Mouse (Mus musculus): ENCODE measurements around the gene Endog.
"Not testable (repeated sequence)": the region's sequence is repeated elsewhere in the genome, so short reads cannot be mapped to it uniquely, and the experiment has no call there.

Endog gene

DNA sequence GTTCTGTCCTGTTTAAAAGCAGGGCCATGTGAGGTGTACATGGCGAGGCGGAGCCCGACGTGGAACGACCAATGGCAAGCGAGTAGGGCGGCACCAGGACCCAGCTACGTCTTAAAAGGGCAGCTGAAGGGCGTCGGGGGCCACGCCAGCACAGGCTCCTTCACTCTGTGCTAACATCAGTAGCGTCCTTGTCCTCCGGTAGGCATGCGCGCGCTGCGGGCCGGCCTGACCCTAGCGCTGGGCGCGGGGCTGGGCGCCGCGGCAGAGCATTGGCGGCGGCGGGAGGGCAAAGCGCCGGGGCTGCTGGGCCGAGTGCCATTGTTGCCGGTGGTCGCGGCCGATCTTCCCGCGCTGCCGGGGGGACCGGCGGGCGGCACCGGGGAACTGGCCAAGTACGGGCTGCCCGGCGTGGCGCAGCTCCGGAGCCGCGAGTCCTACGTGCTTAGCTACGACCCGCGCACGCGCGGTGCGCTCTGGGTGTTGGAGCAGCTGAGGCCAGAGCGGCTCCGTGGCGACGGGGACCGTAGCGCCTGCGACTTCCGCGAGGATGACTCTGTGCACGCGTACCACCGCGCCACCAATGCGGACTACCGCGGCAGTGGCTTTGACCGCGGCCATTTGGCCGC lies at the start of gene Endog:
TSS of gene Endog (plus strand) at position 123 of the 626 bp plus-strand sequence.
- DNase-seq = peak; percentile 92

DNA sequence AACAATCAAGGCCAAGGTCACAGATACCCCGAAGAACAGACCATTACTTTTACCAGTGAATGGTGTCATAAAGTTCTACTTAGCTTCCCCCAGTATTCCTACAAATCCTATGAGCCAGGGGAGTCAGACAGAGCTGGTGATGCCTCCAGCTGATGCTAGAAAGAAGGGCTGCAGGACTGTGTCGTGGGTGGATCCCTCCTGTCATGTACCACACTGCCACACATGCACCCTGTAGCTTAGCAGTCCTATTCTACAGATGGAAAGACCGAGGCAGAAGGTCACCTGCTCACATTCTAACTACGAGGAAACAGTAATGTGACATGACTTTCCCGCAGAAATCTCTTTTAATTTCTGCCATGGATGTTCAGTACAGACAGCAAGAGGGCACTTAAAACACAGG lies 48.5 kb upstream of the Endog start:
- no peak for DNase-seq

DNA sequence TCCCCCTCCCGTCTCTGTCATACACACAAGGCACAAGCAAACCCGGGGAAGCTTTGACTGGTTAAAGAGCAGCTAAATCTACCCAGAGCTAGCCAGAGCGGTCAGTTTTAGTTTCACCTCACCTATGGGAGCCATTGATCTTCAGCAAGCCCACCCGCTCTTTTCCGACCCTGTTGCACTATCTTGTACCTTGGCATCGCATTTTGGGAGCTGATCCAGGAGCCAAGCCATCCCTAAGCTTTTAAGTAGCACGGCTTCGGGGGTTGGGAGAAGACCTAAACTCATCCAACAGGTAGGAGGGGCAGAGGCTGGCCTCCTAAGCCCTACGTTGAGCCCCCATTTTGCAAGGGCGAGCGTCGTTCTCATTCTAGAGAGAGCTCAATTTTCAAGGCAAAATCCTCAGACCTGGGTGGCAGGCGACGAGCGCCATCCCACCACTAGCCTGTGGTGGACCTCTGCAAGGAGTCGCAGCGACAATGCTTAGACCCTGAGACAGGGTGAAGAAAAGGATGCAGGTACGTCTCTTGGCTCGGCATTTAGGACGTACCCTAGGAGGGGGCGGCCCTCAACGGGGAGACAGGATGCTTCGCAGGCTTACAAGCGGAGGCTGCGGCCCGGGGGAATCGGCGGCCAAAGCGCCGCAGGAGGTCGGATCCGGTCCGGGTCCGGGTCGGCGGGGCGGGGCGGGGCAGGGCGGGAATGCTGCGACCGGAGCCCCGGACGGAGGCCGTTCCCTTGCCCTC lies 47.4 kb upstream of the Endog start:
- DNase-seq = no peak

DNA sequence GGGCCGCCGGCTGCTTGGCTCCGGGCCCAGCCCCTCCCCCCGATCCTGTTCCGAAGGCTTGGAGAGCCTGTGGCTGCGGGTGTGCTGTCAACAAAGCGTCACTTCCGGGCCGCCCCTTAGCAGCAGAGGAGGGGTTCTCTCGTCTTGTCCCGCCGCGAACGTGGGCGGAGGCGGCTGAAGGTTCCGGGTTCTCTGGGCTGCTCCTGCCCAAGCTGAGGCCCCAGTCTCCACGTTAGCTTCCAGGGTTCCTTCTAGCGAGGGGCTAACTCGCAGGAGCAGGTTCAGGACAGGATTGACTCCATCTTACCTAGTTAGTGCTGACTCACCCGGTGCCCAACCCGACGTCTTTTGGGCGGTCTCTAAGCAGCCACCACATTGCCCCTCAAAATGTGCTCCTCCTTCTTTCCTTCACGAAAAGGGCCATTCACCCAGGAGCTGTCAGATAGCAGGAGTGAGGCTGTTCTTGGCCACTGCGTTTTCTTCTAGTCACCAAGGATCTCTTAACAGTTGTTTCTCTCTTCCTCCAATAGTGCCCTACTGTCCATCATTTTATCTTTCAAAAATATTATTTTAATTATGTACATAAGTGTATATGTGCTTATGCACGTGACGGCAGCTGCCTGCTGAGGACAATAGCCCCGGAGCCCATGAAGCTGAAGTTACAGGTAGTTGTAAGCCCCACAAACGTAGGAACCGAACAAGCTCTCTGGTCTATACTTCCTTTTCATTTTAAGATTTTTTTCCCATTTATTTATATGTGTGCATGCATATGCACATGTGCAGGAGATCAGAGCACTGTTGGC lies 46.6 kb upstream of the Endog start, which contains the start of gene Zer1:
TSS of gene Zer1 (minus strand) at position 114 of the 803 bp plus-strand sequence.
- DNase-seq = peak; percentile 96

DNA sequence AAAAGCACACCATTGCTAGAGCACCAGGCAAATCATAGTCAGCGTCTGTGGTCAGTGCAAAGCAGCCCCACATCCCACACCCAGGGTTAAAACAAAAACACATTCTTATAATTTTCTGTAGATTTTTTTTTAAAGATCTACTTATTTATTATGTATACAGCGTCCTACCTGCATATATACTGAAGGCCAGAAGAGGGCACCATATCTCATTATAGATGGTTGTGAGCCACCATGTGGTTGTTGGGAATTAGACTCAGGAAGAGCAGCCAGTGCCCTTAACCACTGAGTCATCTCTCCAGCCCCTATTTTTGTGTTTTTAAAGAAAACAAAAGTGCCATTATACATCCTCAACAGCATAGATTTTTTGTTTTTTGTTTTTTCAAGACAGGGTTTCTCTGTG lies 42.5 kb upstream of the Endog start:
- no peak for DNase-seq

DNA sequence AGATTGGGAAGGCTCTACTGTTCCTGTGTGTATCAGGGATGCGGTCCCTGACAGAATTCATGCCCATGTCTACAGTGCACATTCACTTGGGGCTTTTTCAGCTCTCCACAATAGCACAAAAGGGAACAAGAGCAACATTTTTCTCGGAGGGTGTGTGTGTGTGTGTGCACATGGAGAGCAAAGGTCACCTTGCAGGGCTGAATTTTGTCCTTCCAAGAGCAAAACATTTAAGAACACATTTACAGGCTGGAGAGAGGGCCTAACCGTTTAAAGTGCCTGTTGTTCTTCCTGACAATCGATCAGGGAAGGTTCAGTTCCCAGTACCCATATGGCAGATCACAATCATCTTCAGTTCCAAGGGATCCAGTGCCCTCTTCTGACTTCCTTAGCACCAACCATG lies 41.1 kb upstream of the Endog start:
- DNase-seq = peak; percentile 58

DNA sequence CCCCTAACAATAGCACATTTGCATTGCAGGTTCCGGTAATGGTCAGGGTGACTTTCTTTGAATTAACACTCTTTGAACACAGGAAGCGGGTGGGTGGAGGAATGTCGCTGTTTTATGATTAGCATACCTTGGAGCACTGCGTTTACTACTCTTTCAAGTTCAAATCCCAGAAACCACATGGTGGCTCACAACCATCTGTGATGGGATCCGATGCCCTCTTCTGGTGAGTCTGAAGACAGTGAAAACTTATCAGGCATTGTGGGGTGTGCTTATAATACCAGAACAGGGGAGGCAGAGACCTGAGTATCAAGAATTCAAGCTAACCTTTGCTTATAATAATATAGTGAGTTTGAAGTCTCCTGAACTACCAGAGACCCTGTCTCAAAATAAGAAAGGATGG lies 40.1 kb upstream of the Endog start:
- not testable (repeated sequence) for DNase-seq

DNA sequence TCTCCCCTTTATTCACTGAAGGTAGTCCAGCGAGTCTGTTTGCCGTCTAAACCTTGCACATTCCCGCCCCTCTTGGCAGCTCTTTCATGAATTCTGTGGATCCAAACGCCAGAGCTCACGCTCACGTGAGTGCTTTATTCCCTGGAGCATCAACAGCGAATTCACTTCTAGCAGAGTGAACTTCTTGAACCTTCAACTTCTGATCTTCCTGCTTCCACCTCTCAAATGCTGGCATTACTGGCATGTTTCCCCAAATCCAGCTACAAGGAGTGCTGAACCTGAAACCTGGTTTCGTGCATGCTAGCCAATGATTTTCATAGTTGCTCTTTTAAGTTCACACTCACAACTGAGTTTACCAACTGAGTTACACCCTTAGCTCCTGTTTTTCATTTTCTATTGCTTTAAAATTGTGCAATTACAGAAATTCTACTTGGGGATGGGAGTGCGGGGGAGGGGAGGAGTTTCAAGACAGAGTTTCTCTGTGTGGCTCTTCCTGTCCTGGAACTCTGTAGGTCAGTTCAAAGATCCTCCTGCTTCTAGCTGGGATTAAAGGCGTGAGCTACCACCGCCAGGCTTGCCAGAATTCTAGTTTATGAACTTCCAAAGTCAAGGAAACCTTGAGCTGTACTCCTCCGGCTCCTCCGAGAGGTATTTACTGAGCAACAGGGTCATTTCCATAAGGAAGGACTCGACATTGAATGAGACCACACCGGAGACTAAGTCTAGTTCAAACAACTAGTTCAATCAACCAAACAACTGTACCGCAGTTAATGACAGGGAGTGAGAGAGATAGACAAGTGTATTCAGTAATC lies 38.3 kb upstream of the Endog start:
- DNase-seq = peak; percentile 89

DNA sequence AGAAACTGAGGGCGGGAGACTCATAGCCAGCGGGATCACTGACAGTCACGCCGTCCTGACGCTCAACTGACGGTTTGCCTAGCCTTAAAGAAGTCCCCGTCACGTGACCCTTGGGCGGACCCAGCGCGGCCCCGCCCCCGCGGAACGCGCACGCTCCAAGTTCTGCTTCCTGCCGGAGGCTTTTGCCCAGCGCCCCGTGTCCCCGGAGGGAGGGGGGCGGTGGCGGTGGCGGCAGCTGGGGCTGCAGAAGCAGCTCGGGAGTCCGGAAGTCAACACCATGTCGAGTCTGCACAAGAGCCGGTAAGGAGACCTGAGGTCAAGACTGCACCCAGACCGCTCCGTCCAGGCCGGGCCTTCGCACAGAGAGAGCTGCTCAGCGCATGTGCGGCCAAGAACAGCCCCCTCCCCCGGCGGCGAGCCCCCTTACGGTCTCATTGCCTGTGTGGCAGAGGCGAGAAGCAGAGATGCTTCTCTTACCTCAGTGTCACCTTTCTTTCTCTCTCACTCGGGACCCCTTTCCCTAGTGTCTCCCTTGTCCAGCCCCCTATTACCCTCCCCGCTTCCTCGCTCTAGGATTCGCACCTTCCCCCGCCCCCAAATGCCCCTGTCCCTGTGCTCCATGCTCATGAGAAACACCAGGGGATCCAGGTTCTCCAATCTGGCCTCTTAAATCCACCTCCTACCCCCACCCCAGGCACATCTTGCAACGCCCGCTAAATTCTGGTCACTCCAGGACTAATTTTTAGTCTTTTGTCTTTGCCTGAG lies 37.5 kb upstream of the Endog start, which contains the start of gene Tbc1d13:
TSS of gene Tbc1d13 (plus strand) at position 134 of the 765 bp plus-strand sequence.
- peak; percentile 98 for DNase-seq

DNA sequence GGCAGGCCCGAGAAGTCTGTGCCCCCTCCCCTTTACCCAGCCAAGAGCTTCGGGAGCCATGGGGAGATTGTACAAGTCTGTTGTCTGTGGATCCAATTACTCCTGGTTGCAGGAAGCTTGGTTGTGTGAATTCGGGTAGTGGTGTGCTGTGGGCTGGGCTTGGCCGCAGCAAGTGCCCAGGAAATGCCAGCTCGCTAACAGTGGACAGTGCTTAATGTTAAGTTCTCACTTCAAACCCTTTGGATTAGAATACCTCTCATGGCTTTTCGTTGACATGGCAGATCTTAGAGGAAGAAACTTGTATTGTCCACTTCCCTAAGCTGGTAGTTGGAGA lies 36.9 kb upstream of the Endog start:
- no peak for DNase-seq

DNA sequence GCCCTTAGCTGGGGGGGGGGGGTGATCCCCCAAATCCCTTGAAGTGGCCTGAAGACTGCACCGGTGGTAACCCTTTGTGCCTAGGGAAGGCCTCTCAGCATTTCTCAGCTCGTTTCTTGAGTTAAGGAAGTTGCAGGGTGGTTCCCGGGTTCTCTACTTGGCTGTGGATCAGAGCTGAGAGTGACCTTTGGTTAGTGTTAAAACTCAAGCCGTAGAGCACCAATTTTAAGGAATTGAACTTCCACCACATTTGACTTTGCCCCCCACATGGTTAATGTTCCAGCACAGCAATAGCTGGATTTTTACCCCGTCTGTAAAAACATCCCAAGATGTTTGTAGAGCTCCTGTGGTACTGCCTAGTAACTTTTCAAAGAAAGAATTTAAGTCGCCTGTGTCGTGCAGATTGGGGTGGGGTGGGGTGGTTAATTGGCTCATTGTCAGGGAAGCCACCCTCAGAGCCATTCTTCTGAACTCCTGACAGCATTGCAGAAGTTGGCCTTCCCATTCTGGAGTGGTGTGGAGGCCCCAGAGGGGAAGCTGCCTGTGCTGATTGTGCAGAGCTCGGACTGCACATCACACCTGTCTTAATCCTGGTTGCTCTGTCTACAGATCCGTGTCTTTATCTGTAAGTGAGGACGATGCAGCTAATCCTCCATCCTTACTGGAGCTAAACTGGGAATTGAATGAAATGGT lies 36.2 kb upstream of the Endog start:
- DNase-seq = peak; percentile 85

DNA sequence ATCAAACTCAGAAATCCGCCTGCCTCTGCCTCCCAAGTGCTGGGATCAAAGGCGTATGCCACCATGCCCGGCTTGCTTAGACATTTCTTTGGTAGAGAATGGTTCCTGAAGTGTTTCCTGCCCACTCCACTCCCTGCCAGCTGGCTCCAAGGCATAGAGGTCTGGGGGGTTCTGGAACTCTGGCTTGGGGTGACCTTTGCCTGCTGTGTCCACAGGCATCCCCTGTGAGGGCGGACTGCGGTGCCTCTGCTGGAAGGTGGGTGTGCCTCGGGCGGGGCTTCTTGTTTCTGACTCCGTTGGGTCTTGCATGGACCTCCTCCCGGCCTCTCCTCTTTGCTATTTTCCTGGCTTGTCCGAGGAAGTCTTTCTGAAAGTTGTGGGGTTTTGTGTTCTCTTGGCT lies 34.8 kb upstream of the Endog start:
- peak; percentile 65 for DNase-seq

DNA sequence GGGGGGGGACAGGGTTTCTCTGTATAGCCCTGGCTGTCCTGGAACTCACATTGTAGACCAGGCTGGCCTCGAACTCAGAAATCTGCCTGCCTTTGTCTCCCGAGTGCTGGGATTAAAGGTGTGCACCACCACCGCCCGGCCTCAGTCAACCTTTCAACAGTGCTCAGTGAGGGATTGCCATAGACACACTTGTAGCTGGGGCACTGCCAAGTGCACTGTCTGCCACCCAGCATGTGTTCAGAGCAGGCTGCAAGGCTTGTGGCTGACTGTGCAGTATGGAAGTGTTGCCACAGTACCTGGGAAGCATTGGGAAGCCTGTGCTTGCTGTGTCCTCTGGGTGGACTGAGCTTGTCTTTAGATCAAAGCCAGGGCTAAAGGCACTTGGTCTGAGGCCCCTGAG lies 31.3 kb upstream of the Endog start:
- not testable (repeated sequence) for DNase-seq

DNA sequence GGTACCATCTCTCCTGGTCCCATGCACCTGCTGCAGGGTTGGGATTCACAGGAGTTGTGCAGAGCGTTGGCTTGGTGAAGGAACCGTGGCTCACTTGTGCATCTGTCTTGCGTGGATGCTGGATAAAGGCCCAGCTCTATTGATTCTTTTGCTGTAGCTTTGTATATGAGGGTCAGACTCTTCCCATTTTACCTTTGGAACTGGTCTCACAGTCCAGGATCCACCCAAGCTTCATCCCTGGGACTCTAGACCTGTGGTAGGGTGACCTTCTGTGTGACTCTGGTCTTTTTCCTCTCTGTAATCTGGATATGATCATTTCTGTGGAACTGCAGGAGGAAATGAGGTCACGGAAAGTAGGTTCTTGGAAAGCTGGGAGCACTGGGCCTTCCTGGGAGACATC lies 26.9 kb upstream of the Endog start:
- DNase-seq = no peak

DNA sequence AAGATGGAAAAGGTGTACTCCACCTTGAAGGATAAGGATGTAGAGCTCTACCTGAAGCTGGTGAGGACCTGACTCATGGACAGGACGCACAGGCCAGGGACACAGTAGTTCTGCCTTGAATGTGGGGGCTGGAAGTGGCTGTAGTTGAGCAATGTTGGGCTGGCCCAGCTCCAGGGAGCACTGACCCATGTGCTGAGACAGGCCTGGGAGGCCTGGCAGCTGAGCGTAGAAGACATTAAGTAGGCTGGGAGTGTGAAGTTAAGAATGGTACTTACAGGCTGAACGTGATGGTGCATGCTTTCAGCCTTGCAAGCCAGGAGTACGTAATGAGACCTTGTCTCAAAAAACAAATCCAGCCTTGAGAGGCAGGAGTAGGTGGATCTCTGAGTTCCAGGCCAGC lies 23.8 kb upstream of the Endog start:
- peak; percentile 91 for DNase-seq

DNA sequence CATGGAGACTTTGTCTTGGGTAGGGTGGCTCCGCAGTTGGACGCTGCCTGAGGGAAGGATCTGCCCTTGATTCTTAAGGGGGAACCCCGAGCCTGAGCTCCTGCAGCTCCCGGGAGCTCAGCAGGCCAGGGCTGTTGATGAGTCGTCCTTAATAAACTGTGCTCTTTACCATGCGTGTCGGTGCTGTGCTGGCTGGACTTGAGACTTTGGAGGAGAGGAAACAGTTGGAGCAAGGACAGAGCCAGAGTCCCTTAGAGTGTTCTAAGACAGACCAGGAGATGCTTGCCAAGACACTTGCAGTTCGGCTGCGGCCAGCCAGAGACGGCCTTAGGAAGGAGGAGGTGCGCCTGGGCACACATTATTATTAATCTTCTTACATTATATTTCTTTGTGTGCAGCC lies 19.5 kb upstream of the Endog start:
- DNase-seq = peak; percentile 73

DNA sequence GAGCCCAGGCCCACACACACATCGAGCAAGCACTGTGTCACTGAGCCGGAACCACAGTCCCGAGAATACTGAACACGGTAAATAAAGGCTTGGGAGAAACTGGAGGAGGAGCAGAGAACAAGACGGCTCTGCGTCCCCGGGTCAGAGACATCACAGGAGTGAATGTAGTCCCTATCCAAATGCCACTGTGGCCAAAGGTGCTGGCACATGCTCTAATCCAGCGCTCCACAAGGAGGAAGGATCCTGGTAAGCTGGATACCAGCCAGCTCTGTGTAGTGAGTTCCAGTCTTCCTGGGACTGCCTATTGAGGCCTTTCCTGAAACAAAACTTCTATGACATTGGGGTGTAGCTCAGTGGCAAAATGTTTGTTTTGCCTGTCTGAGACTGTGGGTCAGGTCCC lies 18.7 kb upstream of the Endog start:
- DNase-seq = no peak

DNA sequence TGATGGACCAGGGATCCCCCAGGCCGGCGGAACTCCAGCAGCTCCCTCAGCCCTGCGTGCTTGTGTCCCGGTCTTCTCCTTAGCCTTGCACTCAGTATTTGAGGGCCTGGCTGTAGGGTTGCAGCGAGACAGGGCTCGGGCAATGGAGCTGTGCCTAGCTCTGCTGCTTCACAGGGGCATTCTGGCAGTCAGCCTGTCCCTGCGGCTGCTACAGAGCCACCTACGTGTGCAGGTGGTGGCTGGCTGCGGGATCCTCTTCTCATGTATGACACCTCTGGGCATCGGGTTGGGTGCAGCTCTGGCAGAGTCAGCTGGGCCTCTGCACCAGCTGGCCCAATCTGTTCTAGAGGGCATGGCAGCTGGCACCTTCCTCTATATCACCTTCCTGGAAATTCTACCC lies 11.4 kb upstream of the Endog start:
- DNase-seq = not testable (repeated sequence)

DNA sequence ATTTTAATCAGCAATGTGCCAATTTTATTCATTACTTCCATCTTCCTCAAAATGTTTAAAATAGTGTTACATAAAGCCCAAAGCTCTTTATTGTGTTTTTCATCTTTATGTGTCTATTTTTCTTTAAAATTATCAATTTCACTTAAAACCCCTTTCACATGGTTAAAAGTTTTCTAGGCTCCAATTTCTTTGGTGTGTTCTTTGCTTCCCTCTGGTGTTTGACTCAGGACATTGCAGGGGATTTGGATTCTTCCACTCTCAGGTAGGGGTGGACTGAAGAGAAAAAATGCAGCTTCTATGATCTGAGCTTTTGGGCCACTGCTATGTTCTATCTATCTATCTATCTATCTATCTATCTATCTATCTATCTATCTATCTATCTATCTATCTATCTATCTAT lies 9.5 kb upstream of the Endog start:
- DNase-seq = no peak

DNA sequence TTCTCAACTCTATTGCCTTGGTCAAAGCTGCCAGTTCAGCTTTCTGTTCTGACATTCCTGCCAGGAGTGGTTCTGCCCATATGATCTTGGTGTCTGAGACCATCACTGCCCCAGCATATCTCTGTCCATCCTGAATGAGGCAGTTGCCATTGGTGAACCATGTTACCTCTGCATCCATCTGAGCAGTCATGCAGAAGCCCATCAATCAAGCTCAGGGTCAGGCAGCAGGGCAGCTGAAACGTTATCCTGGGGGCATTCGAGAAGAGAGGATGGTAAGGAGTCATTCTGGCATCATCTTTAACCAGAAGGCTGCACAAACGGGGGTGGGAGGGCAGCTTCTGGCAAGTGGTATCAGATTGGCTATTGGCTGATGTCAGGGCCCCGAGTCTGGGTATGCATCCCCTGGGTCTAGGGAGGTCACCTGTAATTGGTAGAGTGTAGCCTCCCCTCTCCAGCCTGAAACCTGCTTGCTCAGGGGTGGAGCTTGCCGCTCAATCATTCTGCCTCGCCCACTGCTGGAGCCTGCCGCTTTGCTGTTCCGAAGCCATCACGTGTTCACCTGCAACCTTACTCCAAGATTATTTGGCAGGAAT lies 6.9 kb upstream of the Endog start:
- no peak for DNase-seq

DNA sequence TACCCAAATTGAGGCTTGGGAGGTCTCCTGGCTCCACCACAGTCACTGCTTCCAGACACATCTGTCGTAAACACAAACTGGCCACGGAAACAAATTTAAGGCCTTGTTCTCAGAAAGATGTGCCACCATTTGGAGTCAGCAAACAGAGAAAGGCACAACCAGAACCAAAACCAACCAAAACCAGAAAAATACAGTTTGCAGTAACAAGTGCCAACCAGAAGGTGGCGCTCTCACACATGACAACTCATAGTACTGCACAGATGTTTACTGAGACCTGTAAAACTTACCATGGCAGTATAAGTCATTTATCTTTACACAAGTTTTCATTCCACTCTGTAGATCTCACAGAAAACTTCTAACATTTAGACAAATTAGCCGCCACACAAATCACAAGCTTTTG lies 4.6 kb upstream of the Endog start:
- DNase-seq = no peak

All from kidney, adult 11 months (tissue).